Mouse (Mus musculus) thymus, adult 2 months (tissue): ENCODE data around the gene Shisal2a. TPM values are rescaled to one million over a fixed set of nuclear protein-coding genes. Genes with fewer than 3 reads are reported as not detected.

Experiments used
- DNase-seq: peaks from one replicate; pipeline ENCODE4 v3.0.0; 2021
- H3K27ac ChIP-seq: fragments of 200-500 bp; 2 replicates; pipeline ENCODE4 v1.5.1; 2012; ENCODE audit warnings: low read length, control low read depth; ENCODE audit not compliant: control insufficient read depth, insufficient read depth
- H3K27me3 ChIP-seq: fragments of 200-500 bp; 2 replicates; pipeline ENCODE4 v1.6.1; 2012; ENCODE audit warnings: mild to moderate bottlenecking, low read length, moderate library complexity, mixed read lengths; ENCODE audit not compliant: control insufficient read depth, insufficient read depth
- H3K36me3 ChIP-seq: fragments of 200-500 bp; 2 replicates; pipeline ENCODE4 v1.6.1; 2012; ENCODE audit warnings: mild to moderate bottlenecking, low read length, moderate library complexity; ENCODE audit not compliant: control insufficient read depth, insufficient read depth
- H3K4me1 ChIP-seq: fragments of 200-500 bp; replicated peaks from 2 replicates; pipeline ENCODE4 v1.6.1; 2012; ENCODE audit warnings: low read length; ENCODE audit not compliant: control insufficient read depth, insufficient read depth
- H3K4me3 ChIP-seq: fragments of 200-500 bp; 2 replicates; pipeline ENCODE4 v1.5.1; 2012; ENCODE audit warnings: mild to moderate bottlenecking, low read length, control low read depth, moderate library complexity; ENCODE audit not compliant: control insufficient read depth, insufficient read depth
- CTCF ChIP-seq: fragments of 200-500 bp; IDR thresholded peaks from 2 replicates; pipeline ENCODE4 v1.5.1; 2012; ENCODE audit warnings: mild to moderate bottlenecking, control low read depth, low read length, moderate library complexity, borderline replicate concordance; ENCODE audit not compliant: control insufficient read depth, poor library complexity, insufficient read depth; ENCODE audit errors: extremely low read depth
- POLR2A ChIP-seq: fragments of 200-500 bp; IDR thresholded peaks from 2 replicates; pipeline ENCODE4 v1.6.1; 2012; ENCODE audit warnings: mild to moderate bottlenecking, low read length, control low read depth, moderate library complexity; ENCODE audit not compliant: control insufficient read depth, poor library complexity, insufficient read depth; ENCODE audit errors: extremely low read depth
- WGBS: fragments of 180-500 bp; shearing (Covaris S2); methylation state at CpG from one replicate; pipeline ENCODE4 v1.1.7; 2018; 5-methylcytosine and 5-hydroxymethylcytosine counted together
- polyA plus RNA-seq: library from polyadenylated mRNA; depleted of rRNA; stranded (reverse); fragments of >200 nt; gene quantifications from 2 replicates; pipeline ENCODE4 v1.2.3, GENCODE M21; 2012; rRNA removed

Gene Shisal2a
- not detected in 2 replicates for polyA plus RNA-seq

GRCm38 (mm10) chr4:108383183-108383714 lies at the start of gene Shisal2a:
Shisal2a (minus strand) TSS chr4:108383349.
- TF ChIP-seq CTCF (no peak), POLR2A (no peak)
- no peak within 1 kb of the TSS for H3K4me3 ChIP-seq
- H3K4me1 ChIP-seq, result no peaks in the 10 kb centered on the region
- 5% methylated on average over 55 of the region's 55 CpGs for WGBS
- no peaks in the 10 kb centered on the region for H3K36me3 ChIP-seq
- peaks cover 3% of the 10 kb centered on the region; the same call in 1 of the 2 replicates for H3K27me3 ChIP-seq
- H3K27ac ChIP-seq, result no peak within 1 kb of the TSS
- DNase-seq, result peak; percentile 5

DNA sequence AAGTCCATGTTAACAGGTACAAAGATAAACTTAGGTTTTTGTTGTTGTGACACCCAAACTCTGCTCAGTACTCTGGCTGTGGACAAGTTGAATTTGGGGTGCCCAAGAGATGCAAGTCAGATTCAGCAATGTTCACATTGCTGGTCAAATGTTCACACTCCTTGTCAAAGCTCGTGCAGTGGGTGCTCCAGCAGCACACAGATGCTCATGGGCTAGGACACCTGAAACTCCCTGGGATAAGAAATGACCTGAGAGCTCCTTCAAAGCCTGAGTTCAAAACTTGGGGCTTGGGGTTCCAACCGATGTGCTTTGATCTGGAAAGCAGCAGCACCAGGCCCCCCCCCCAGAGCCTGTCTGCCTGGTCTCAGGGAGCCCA lies 48.4 kb upstream of the Shisal2a start:
- TF ChIP-seq CTCF (no peak), POLR2A (no peak)
- no peaks in the 10 kb centered on the region for H3K27me3 ChIP-seq
- no peaks in the 10 kb centered on the region for H3K36me3 ChIP-seq
- 0 out of 2 replicates have a peak, but pooled peaks cover 3% of the 10 kb centered on the region for H3K4me1 ChIP-seq
- no peak overlapping the region for H3K27ac ChIP-seq
- DNase-seq, result no peak
- H3K4me3 ChIP-seq, result no peak overlapping the region
- WGBS, result 79% methylated on average over 2 of the region's 2 CpGs

DNA sequence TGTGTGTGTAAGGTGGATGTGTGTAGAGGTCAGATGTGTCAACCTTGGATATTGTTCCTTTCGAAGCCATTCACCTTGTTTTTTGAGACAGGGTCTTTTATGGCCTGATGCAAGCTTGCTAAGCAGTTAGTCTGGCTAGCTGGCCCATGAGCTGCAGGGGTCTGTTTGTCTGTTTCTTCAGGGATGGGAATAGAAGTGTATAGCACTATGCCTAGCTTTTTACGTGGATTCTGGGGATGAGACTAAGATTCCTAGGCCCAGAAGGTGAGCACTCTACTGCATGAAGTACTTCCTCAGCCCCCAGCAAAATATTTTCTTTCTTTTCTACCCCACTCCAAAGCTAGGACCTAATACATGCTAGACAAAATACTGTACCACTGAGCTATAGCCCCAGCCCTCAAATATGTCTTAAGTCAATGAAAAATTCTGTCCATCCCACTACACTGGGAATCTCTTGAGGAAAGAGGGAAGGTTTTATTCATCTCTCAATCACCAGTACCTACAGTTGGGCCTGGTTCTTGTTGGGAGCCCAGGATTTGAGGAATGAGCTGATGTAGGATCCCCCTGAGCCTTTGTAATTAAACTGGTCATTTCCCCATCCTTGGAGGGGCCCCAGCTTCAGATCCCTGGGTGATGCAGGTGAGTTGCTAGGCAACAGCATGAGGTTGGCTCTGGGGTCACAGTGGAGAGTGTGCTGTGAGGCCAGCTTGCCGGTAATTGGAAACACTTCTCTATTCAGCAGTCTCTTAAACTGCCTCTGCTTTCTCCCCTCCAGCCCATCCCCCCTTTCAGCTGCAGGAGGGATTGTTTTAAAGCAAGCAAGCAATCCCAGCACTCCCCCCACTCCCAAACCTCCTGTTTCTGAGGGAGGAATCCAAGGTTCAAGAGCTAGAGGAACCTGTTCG lies 47.8 kb upstream of the Shisal2a start:
- WGBS, result 74% methylated on average over 4 of the region's 4 CpGs
- Histone ChIP-seq H3K27me3 (no peaks in the 10 kb centered on the region), H3K4me1 (0 out of 2 replicates have a peak, but pooled peaks cover 3% of the 10 kb centered on the region), H3K4me3 (no peak overlapping the region), H3K27ac (no peak overlapping the region), H3K36me3 (no peaks in the 10 kb centered on the region)
- no peak for DNase-seq
- TF ChIP-seq CTCF (no peak), POLR2A (no peak)

- no peak overlapping the region for H3K4me3 ChIP-seq
- H3K27me3 ChIP-seq, result no peaks in the 10 kb centered on the region
- DNase-seq, result no peak
- H3K27ac ChIP-seq, result no peak overlapping the region
- TF ChIP-seq CTCF (no peak), POLR2A (no peak)
- 17% methylated on average over 6 of the region's 6 CpGs for WGBS
- H3K4me1 ChIP-seq, result no peaks in the 10 kb centered on the region
- no peaks in the 10 kb centered on the region for H3K36me3 ChIP-seq
Measured at GRCm38 (mm10) chr4:108428341-108428721, 45.2 kb upstream of the Shisal2a start.

DNA sequence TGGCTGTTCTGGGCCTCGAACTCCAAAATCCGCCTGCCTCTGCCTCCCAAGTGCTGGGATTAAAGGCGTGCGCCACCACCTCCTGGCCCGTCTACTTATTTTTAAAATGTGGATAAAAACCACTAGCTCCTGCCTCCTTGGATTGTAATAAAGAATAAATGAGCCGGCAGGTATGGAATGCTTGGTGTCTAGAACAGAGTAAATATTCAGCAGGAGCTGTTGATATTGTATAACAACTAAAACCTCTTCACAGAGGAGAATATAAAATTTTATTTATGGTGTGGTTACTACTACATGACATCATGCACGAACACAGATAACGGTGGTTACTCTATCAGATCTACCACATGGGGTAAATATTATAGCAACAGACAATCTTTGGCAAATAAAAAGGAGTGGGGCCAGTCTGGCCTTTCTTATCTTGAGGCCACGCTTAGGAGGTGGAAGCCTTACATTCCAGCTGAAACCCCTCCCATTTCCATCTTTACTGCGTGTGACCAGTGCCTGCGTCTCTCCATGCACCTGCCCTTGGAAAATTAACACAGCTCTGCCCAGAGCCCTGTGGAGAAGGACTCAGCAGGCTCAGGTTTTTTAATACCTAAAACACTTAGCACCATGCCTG lies 44.7 kb upstream of the Shisal2a start:
- 61% methylated on average over 11 of the region's 11 CpGs for WGBS
- Histone ChIP-seq H3K36me3 (no peaks in the 10 kb centered on the region), H3K27ac (no peak overlapping the region), H3K27me3 (no peaks in the 10 kb centered on the region), H3K4me1 (no peaks in the 10 kb centered on the region), H3K4me3 (no peak overlapping the region)
- DNase-seq, result no peak
- no peak for TF ChIP-seq CTCF
- no peak for TF ChIP-seq POLR2A

GRCm38 (mm10) chr4:108424587-108424986 lies 41.4 kb upstream of the Shisal2a start:
- whole genome bisulfite sequencing, result 70% methylated on average over 2 of the region's 2 CpGs
- no peak overlapping the region for H3K27ac ChIP-seq

More at GRCm38 (mm10) chr4:108424587-108424986, 41.4 kb upstream of the Shisal2a start:
- no peaks in the 10 kb centered on the region for H3K4me1 ChIP-seq
- TF ChIP-seq CTCF, result no peak
- TF ChIP-seq POLR2A, result no peak
- H3K27me3 ChIP-seq, result no peaks in the 10 kb centered on the region
- H3K4me3 ChIP-seq, result no peak overlapping the region
- DNase-seq, result no peak
- no peaks in the 10 kb centered on the region for H3K36me3 ChIP-seq
